Mouse (Mus musculus): ENCODE data around the gene Cdc25a.

Gene Cdc25a

DNA sequence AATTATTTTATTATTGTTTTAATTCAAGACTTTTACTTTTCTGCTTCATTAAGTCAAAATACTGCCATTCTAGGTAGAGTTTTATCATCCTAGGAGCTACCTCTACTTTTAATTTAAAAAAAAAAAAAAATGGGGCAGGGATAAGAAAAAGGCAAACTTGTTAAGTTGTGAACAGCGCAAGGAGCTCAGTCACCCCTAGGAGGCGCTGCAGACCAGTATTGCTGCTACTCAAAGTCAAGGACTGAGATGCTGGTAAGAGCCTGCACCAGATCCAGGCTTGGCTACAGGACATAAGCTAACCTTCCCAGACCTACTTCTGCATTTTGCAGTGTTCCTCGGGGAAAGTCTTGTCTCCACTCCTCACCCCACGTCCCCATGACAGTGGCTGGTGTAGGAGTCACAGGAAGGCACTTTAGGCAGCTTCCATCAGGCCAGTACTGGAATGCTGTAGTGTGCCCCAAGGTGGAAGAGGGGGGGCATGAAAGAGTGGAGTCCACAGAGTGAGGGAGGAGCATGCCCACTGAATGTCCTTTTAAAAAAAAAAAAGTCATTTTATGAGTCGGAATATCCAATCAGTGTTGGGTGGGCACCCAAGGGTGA is 17.4 kb downstream of the Cdc25a start:
- in situ Hi-C loops (cut with MboI, MseI) = loop anchor here (10.0 kb wide), 1 partner anchor 182 kb away; no protein-coding TSS in a partner anchor

DNA sequence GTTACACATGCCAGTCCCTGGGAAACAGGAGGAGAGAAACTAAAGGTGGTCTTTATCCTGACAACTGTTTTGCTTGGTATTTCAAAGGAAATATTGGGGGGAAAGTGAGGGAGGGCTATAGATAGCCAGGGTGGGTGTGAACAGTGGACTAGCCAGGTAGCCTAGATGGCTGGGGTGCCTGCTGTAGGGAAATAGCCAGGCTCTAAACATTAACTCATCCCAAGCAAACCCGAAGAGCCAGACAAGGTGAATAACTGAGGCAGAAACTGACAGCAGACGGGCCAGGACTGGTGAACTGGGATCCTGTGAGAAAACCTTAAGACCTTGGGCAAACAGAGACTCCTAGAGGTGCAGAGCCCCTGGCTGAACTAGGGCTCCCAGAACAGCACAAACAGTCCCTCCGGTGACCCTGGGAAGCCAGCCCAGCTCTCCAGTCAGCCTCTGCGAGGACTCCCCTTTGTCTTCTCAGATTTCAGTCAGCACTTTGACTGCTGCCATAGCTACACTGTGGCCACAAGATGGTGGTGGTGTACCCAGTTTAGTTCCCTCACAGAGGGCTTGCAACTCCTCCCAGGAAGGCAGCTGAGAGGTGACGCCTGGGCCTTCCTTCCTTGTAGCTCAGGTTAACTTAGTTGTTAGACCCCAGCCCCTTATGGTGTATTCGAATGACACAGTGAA is 19.2 kb downstream of the Cdc25a start:
- in situ Hi-C loops (cut with MboI, MseI) = loop anchor here (5.0 to 10.0 kb wide), 2 partner anchors 48 to 180 kb away; no protein-coding TSS in a partner anchor

DNA sequence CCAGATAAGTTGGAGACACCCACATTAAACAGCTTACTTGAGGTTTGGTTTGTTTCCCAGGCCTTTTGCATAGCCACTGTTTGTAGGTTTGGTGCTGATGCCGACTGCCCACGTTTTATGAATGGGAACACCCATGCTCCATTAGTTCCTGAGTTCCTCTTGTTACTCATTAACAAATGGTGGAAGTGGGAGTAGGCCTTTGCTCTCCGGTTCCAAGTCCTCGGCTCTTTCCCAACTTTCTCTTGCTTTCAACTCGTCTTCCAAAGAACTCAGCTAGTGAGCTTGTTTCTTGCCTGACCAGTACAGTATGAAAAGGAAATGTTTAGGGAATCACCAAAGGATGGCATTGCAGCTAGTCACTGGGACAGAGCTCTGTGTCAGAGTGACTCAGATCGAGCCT is 20.2 kb downstream of the Cdc25a start:
- in situ Hi-C loops (cut with MboI, MseI) = loop anchor here (5.0 to 10.0 kb wide), 2 partner anchors 47 to 179 kb away; no protein-coding TSS in a partner anchor

DNA sequence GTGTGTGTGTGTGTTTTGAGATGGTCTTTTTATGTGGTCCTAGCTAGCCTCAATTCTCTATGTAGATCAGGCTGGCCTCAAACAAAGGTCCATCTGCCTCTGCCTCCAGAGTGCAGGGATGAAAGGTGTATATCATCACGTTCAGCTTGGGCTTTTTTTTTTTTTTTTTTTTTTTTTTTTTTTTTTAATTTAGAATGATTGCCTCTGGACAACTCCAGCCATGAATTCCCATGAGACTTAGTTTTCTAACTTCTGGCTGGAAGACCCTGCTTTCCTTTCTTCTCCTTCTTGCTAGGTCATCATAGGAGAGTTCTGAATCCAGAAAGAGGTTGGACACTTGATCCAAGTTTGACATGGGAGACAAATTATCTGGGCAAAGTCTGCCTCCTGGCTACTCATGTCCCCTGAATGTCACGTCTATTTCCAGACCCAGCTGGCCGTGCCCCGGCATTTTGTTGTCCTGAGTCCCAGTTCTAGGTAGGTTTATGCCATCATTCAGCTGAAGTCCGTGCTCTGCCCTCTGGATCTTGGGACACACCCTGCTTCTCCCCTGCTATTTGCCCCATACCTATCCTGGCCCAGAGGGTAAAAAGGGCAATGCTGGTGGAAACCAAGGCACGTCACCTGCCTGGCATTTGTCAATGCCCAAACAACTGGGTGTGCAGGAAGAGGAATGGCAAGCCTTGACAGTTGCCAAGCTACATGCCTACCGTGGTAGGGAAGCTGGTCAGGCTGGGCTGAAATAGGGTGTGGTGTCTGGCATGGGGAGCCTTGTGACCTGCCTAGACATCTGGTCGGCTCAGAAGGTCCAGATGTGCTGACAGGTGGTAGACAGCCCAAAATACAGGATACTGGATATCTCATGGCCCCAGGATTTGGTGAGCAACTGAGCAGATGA is 21.1 kb downstream of the Cdc25a start:
- in situ Hi-C loops (cut with MboI, MseI) = loop anchor here (5.0 to 10.0 kb wide), 2 partner anchors 46 to 178 kb away; no protein-coding TSS in a partner anchor

DNA sequence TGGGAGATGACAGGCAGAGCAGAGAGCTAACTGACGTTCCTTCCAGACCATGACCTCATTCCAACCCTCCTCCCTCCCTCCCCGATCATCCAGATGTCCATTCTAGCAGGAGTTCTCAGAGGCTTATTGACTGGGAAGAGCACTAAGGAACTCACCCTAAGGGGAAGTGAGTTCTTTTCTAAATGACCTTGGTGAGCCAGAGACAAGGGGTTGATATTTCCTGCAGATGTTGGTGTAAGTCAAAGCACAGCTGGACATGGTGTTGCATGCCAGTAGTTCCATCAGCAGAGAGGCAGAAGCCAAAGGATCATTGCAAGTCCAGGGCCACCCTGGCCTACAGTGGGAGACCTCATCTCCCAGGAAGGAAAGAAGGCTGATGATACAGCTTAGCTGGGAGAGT is 22.6 kb downstream of the Cdc25a start:
- in situ Hi-C loops (cut with MboI, MseI) = loop anchor here (5.0 to 10.0 kb wide), 2 partner anchors 44 to 177 kb away; no protein-coding TSS in a partner anchor

DNA sequence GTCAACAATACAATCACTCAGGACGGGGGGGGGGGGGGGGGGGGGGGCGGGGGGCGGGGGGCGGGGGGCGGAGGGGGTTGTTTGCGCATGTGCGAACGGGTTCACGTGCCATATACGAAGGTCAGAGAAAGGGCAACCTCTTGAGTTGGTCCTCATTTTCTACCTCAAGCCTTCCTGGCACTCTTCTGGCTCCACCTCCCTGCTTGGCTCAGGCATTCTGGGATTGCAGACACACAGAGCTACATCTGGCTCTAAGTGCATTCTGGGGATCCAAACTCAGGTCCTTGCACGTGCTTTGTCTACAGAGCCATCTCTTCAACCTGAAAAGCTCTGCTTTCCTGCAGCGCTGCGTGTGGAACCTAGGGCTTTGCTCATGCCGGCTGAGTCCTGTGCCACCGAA is 24.0 kb downstream of the Cdc25a start:
- in situ Hi-C loops (cut with MboI, MseI) = loop anchor here (5.0 to 10.0 kb wide), 2 partner anchors 43 to 175 kb away; no protein-coding TSS in a partner anchor

DNA sequence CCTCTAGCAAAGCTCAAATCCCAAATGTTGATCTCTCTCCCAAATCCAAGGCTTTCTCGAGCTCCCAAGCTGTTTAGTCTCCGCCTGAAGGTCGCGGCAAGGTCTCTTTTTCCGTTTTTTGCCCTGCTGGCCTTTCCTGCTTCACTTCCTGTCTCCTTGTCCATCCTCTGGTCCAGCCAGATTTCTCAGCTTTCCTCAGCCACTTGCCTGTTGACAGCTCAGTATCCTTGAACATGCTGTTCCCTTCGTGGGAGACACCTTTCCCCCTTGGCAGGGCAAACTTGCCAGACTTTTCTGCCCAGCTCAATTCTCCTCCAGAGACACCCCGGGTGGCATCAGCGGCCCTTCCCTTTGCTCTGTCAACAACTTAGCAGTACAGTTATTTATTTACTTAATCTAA is 24.4 kb downstream of the Cdc25a start:
- in situ Hi-C loops (cut with MboI, MseI) = loop anchor here (5.0 to 10.0 kb wide), 2 partner anchors 43 to 175 kb away; no protein-coding TSS in a partner anchor

DNA sequence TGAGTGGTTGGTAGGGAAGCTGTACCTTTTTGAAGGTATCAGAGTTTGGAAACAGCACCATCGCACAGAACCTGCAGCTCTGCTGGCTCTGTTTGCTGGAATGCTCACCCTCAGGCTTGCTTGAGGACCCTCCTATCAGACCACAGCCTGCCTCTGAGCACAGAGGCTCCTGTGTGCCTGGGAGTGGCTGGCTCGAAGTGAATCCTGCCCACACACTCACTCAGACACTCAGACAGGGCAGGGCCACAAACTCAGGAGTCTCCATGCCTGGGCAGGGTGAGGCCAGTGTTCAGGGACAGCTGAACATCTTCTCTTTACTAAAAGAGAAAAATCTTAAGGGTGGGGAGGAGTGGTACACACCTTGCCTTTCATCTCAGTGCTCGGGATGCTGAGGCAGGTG is 25.2 kb downstream of the Cdc25a start:
- in situ Hi-C loops (cut with MboI, MseI) = no loop called here

DNA sequence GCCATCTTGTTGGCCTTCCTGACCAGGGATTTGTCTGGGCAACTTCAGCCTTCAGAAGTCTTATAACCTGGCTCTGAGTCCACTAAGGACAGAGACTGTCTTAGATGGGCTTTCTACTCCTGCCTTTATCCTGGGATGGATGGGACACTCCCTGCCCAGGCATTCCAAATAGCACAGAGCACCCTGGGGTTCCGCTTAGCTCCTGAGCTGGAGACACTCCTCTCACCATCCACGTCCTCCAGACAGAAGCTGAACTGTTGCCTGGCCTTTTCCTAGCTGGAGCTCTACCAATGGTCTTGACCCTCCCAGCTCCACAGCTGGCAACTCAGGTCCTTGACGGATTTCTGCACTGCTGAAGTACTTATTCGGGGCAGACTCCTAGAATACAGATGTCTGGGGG is 26.9 kb downstream of the Cdc25a start:
- in situ Hi-C loops (cut with MboI, MseI) = no loop called here

DNA sequence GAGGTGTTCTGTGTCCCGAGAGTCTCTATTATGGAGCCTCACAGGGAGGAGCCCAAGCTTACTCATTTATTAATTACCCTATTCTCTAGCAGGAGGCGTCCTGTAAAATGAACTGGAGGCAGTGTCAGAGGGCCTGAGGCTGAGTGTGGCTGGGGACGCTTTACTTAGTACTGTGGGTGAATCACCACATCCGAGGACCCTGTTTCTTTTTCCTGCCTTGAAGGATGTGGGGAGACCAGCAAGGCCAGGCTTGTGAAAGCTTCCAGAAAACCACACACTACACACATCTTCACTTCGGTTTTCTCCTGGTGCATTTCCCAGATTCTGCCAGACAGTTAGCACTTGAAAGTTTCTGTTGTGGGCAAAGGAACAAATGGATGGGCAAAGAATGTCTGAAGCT is 27.4 kb downstream of the Cdc25a start:
- in situ Hi-C loops (cut with MboI, MseI) = no loop called here

DNA sequence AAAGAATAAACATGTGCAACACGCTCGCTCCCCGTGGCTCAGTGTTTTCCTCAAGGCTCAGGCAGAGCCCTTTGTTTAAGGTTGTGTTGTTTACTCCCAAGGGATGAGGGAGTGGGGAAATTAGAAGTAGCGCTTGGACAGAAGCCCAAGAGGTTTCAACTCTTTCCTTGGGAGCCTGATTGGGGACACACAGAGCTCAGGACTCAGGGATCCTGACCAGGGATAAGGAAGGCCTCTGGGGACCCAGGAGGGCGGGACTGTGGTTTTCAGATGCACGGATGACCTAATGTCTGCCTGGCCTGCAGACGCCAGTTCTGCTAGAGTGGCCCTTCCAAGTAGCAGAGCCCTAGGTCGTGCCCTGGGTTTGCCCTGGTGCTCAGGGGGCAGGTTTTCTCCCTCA is 31.9 kb downstream of the Cdc25a start:
- in situ Hi-C loops (cut with MboI, MseI) = no loop called here

DNA sequence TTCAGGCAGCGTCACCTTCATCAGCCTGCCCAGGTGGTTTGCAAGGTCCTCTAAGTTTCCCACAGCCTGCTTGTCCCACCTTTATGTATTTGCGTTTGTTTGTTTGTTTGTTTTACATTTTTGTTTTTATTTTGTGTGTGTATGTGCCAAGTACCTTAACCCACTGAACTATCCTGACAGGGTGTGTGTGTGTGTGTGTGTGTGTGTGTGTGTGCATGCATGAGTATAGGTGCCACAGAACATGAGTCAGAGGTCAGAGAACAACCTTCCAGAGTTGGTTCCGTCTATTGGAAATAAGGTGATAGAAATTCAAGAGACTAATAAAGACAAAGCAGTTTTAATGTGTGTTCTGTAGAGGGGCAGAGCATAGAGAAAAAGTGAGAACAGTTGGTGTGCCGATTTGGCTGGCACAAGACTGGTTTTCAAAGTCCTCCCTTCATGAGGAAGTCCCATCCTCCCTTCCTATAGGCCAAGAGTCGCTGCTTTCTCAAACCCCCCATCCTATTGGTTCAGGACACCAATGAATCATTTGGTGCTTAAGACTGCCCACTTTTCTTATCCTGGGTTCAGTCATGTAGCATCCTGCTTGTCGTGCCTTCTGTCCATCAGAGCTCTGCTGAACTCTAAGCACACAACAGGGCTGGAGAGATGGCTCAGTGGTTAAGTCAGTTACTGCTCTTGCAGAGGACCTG is 32.5 kb downstream of the Cdc25a start:
- in situ Hi-C loops (cut with MboI, MseI) = no loop called here

DNA sequence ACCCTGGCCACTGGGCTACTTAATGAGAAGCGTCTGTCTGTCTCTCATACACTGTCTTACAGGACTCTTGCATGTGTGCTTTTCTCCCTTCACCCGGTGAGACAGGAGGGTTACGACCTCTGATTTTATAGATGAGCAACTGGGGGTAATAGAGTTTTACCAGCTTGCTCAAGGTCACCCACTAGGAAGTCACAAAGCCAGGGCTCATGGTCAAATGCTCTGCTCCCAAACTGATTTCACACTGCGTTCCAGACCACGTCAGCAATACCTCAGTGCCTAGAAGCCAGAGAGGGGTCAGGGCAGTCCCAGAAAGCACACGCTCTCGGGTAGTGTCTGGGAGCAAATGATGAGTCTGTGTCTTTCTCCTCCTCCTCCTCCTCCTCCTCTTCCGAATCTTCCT is 33.7 kb downstream of the Cdc25a start:
- in situ Hi-C loops (cut with MboI, MseI) = no loop called here

DNA sequence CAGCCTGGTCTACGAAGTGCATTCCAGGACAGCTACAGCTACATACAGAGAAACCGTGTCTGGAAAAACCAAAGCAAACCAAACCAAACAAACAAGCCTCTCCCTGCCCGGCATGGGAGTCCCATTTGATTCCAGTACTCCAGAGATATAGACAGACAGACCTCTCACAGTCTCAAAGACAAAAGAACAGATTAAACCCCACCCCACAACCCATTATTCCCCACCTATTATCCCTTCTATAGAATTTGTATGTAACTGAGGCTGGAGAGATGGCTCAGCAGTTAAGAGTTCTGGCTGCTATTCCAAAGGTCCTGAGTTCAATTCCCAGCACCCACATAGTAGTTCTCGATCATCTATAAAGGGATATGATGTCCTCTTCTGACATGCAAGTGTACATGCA is 34.5 kb downstream of the Cdc25a start:
- in situ Hi-C loops (cut with MboI, MseI) = no loop called here

DNA sequence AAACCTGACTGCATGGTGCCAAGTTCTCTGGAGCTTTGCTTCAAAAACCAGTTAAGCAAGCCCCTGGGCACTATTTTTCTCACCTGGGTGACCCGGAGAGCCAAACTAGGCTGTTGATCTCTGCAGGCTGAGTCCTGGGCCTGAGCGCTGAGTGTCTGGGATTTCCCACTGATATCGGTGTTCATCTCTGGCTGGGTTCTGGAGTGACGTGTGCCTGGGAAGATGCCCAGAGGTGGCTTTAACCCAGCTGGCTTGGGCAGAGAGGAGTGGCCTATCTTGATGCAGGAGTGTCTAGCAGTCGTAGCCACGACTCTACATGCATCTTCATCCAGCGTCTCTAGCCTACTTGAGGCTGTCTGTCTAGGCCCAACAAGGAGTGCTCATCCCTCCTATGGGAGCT is 36.4 kb downstream of the Cdc25a start:
- in situ Hi-C loops (cut with MboI, MseI) = no loop called here

DNA sequence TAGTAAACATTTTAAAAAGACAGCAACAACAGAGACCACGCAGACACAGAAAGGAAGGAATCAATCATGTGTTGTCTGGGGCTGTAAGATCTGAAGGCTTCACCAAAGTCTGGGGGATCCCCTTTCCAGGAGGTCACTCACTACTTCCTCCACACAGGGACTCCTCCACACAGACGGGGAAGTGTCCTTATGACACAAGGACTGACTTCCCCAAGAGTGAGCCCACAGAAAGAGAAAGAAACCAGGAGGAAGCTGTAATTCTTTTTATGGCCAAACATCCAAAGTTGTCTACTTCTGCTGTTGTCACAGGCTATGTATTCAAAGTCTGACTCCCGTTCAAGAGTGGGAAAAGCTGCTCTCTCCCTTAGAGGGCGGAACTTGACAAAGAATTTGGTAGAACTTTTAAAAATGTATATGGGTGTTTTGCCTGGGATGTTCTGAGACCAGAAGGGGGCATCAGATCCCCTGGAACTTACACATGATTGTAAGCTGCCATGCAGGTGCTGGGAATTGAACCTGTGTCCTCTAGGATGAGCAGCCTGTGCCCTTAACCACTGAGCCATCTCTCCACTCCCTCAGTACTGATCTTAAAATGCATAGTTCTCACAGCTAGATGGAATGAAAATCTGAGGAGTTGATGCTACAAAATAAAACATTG is 39.0 kb downstream of the Cdc25a start:
- in situ Hi-C loops (cut with MboI, MseI) = no loop called here

DNA sequence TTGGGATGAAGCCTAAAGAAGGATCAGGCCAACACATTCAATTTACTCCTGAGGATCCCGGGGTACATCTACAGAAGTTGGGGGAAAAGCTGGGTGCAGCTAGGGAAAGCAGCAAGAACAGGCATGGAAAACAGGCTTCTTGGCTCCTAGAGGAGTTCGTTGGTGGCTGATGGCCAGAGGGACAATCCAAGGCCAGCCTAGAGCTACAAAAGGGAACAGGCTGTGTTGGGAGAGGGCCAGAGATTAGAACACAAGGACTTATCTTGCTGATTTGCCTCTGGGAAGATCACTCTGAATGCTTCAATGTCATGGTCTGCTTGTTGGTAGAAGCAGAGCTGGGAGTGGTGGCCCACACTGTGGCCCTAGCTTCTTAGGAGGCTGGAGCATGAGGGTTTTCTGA is 42.6 kb downstream of the Cdc25a start:
- in situ Hi-C loops (cut with MboI, MseI) = no loop called here

DNA sequence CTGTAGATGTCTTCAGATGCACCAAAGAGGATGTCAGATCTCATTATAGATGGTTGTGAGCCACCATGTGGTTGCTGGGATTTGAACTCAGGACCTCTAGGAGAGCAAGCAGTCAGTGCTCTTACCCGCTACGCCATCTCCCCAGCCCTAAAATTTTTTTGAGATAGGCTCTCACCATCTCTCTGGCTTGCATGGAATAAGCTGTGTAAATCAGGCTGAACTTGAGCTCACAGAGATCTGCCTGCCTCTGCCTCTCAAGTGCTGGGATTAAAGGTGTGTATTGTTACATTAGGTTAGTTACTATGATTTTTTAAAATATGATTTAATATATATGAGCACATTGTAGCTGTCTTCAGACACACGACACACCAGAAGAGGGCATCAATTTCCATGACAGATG is 53.8 kb downstream of the Cdc25a start:
- in situ Hi-C loops (cut with MboI, MseI) = no loop called here

DNA sequence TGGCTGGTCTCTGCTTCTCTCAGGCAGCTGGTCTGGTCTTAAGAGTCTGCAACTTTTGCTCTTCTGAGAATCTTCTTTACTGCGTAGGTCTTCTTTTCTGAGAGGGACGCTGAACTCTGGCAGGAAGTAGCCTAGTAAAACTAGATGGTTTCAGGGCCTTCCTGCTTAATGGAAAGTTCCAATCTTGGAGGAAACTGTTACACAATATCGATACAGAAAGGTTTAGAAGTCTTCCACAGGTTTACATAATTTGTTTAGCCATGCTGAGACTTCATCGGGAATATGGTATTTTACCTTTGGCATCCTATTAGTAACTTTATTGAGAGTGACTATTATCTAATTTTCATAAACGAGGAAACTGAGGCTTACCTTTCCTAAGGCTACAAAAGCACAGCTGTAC is 54.7 kb downstream of the Cdc25a start:
- in situ Hi-C loops (cut with MboI, MseI) = no loop called here

DNA sequence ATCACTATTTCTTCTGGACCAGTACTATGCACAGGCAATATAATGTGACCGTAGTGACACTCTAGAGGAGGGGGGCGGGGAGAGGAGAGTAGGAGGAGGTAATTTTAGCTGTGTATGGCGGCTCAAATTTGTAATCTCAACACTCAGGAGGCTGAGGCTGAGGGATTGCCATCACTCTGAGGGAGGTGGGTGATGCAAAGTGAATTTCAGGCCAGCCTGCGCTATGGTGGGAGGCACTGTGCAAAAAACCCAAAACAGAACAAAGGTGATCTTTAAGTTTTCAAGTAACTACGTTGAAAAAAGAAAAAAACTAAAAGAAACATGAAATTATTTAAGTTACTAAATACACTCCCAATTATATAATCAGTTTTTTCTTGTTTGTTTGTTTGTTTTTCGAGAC is 55.4 kb downstream of the Cdc25a start:
- in situ Hi-C loops (cut with MboI, MseI) = no loop called here

All from regulatory T cell (primary cell).